ENCODE assay signal across 8 mouse cellular contexts in genomic region chr7:80092351-80093046, GRCm38 (mm10). TPM values are rescaled to one million over a fixed set of nuclear protein-coding genes. Genes with fewer than 3 reads are reported as not detected.
A peak's percentile ranks its signal among the peaks of the same experiment; 100 is the strongest.
DNase-seq lines count a peak whose midpoint lies in the region; ATAC-seq lines count a peak whose summit lies in the region.

No protein-coding gene starts in this region.

- H3K4me3 ChIP-seq in midbrain, embryonic 15.5 days, result no peak overlapping the region
- no peak overlapping the region for H3K4me3 ChIP-seq in midbrain, embryonic 14.5 days (replicated peaks; ENCODE audit: low read depth, low read length)

- no peak for ATAC-seq in midbrain, embryonic 15.5 days (replicated peaks)
- no peak for ATAC-seq in midbrain, embryonic 14.5 days (ENCODE audit: low FRiP score, low TSS enrichment)
- ATAC-seq in megakaryocyte, adult 5-6 weeks (ENCODE audit: poor library complexity, severe bottlenecking), result no peak

- H3K36me3 ChIP-seq in midbrain, embryonic 15.5 days (replicated peaks), result peaks cover 37% of the 10 kb centered on the region
- H3K36me3 ChIP-seq in midbrain, embryonic 14.5 days (ENCODE audit: control insufficient read depth, insufficient read depth, low read length), result peaks cover 94% of the 10 kb centered on the region

- DNase-seq in midbrain, embryonic 14.5 days, result no peak
- peak; percentile 82 for DNase-seq in adrenal gland, postnatal 14 days
- DNase-seq in frontal cortex, postnatal 36 days (ENCODE audit: low spot score in 2 of 2), result peak; percentile 76 to 81
- DNase-seq in kidney, postnatal 4 days, result peak; percentile 77 to 83
- DNase-seq in lung, postnatal 4 days, result peak; percentile 86 to 92
- no peak for DNase-seq in natural killer cell, adult 2 months (ENCODE audit: low spot score in 2 of 2)

- H3K9ac ChIP-seq in midbrain, embryonic 15.5 days, result no peak overlapping the region
- H3K9ac ChIP-seq in midbrain, embryonic 14.5 days (replicated peaks; ENCODE audit: low read length), result no peak overlapping the region

- 0 out of 2 replicates have a peak overlapping the region, but pooled peaks have one; percentile 18 for H3K27ac ChIP-seq in midbrain, embryonic 15.5 days
- no peak overlapping the region for H3K27ac ChIP-seq in midbrain, embryonic 14.5 days (replicated peaks; ENCODE audit: low read depth, low read length)

- H3K27me3 ChIP-seq in midbrain, embryonic 15.5 days (replicated peaks), result no peaks in the 10 kb centered on the region
- H3K27me3 ChIP-seq in midbrain, embryonic 14.5 days (ENCODE audit: control insufficient read depth, insufficient read depth, low read length), result no peaks in the 10 kb centered on the region

- peaks cover 6% of the 10 kb centered on the region; the same call in 1 of the 2 replicates for H3K4me1 ChIP-seq in midbrain, embryonic 15.5 days
- no peaks in the 10 kb centered on the region for H3K4me1 ChIP-seq in midbrain, embryonic 14.5 days (ENCODE audit: control insufficient read depth, insufficient read depth, low read length)

- H3K9me3 ChIP-seq in midbrain, embryonic 15.5 days, result no peaks in the 10 kb centered on the region
- H3K9me3 ChIP-seq in midbrain, embryonic 14.5 days (ENCODE audit: control insufficient read depth, low read length), result no peaks in the 10 kb centered on the region

- H3K4me2 ChIP-seq in midbrain, embryonic 15.5 days, result no peak overlapping the region
- no peak overlapping the region for H3K4me2 ChIP-seq in midbrain, embryonic 14.5 days (ENCODE audit: low read length)

- WGBS in midbrain, embryonic 15.5 days, result 68% methylated on average over 9 of the region's 9 CpGs
- 75% methylated on average over 9 of the region's 9 CpGs for WGBS in midbrain, embryonic 14.5 days

RNA-seq across cellular contexts. Expression of gene Idh2, which starts 22.7 kb away (rescaled TPM):
- 242 and 249 TPM in 2 replicates for polyA plus RNA-seq in midbrain, embryonic 15.5 days (2015; fragmentation: Nextera tagmentation; extraction: Ambion mirVana)
- polyA plus RNA-seq in midbrain, embryonic 14.5 days (2014; fragmentation: Nextera tagmentation; extraction: Ambion mirVana), result 203 and 232 TPM in 2 replicates
- 353 and 359 TPM in 2 replicates for total RNA-seq in adrenal gland, postnatal 14 days (2021)
- 74.9 and 77.7 TPM in 2 replicates for total RNA-seq in megakaryocyte, adult 5-6 weeks (2015)
- total RNA-seq in megakaryocyte, adult 5-6 weeks (2017), result 85.5 and 90.4 TPM in 2 replicates

Comparison
In these comparisons a context has a peak if more than half of its experiments do, and no peak if none do; other contexts are left out.
1. DNase-seq: peak in adrenal gland, postnatal 14 days (single experiment), frontal cortex, postnatal 36 days (2 of 2), kidney, postnatal 4 days (2 of 2) and lung, postnatal 4 days (2 of 2); none in midbrain, embryonic 14.5 days (single experiment) and natural killer cell, adult 2 months (0 of 2).